Mouse (Mus musculus) left cerebral cortex, adult 6 months (tissue): ENCODE measurements around the gene Il20rb. TPM values are rescaled to one million over a fixed set of nuclear protein-coding genes. Genes with fewer than 3 reads are reported as not detected.

ENCODE experiments used
- long read RNA-seq, 2 experiments: library from polyadenylated mRNA; unstranded; transcript quantifications; one replicate each; pipeline ENCODE4 v2.0.0; 2019 to 2020
- polyA plus RNA-seq: library from polyadenylated mRNA; unstranded; fragments of <200 nt; fragmentation: Nextera tagmentation; gene quantifications from 2 replicates; pipeline ENCODE4 v1.2.3, GENCODE M21; 2021

Il20rb gene
- 0.11 and 0.20 TPM in 2 replicates for polyA plus RNA-seq
- long read RNA-seq, experiment 1, partial matches to known transcripts, result 0 of 1 reads
- long read RNA-seq, experiment 1, other reads (novel, unspliced or antisense), result 1 of 1 reads
- long read RNA-seq, experiment 2, partial matches to known transcripts, result 0 of 1 reads
- long read RNA-seq, experiment 2, other reads (novel, unspliced or antisense), result 1 of 1 reads

GRCm38 (mm10) chr9:100486431-100486830, at the start of gene Il20rb:
Gene Il20rb (minus strand): TSS chr9:100486788.

Other genes starting within 250 kb of the Il20rb start
- gene Nck1, start 59.3 kb upstream of the Il20rb start, polyA plus RNA-seq, result 38.2 and 40.6 TPM in 2 replicates
- 26.1 and 30.2 TPM in 2 replicates for gene Slc35g2, start 84.3 kb upstream of the Il20rb start, polyA plus RNA-seq
- 3.8 and 6.6 TPM in 2 replicates for gene Stag1, start 111.0 kb upstream of the Il20rb start, polyA plus RNA-seq